Mouse (Mus musculus): ENCODE data around the gene Slco2a1. TPM values are rescaled to one million over a fixed set of nuclear protein-coding genes. Genes with fewer than 3 reads are reported as not detected.

The Slco2a1 gene
- polyA plus RNA-seq, 1 experiment, result 0.12 TPM

DNA sequence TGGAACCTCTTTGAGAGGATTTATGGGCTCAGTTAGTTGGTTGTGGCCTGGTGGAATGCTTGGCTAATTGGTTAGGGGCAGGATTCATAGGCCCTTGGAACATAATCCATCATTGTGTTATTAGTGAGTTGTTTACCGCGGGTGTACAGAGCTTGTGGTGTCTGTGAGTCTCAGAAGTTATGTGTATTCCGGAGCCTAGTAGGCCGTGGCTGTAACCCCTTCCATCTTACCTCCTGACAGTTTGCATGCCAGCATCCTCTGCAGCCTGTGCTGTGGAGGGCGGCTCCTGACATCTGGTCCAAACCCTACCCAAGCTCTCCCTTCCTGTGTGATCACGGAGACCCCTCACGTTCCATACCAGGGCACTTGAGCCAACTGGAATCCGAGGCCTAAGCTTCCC, 125.8 kb downstream of the Slco2a1 start:
- no peak for TF ChIP-seq REST (IDR thresholded peaks at IDR 0.05; ENCODE audit: insufficient read depth, insufficient read length)
- Histone ChIP-seq H3ac (ENCODE audit: control insufficient read depth, insufficient read length) (no peak overlapping the region), H3K4me3 (no peak overlapping the region), H3K79me2 (ENCODE audit: control insufficient read depth, insufficient read depth) (no peaks in the 10 kb centered on the region), H3K27me3 (ENCODE audit: control insufficient read depth, insufficient read depth, insufficient read length) (peaks cover 11% of the 10 kb centered on the region), H3K36me3 (ENCODE audit: control insufficient read depth, insufficient read depth) (no peaks in the 10 kb centered on the region), H3K4me2 (ENCODE audit: low read depth) (no peak overlapping the region)

DNA sequence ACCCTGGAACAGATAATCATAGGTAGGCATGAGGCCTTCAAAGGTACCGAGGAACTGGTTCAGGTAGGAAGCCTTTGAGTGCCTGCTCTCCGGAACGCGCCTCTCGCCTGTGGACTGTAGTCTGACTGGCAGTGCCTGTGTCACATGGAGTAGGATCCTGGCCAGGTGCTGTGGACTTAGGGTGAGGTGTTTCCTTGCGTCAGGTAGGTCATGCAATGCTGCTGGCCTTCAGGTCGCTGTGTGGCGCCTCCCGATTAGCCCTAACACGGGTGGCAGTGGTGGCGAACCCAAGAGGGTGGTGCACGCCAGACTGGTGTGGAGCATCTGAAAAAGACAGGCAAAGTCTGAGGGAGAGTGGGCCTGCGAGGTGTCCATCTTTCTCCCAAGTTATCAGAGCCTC, 126.4 kb downstream of the Slco2a1 start:
- Histone ChIP-seq H3K79me2 (ENCODE audit: control insufficient read depth, insufficient read depth) (no peaks in the 10 kb centered on the region), H3K4me2 (ENCODE audit: low read depth) (no peak overlapping the region), H3ac (ENCODE audit: control insufficient read depth, insufficient read length) (no peak overlapping the region), H3K36me3 (ENCODE audit: control insufficient read depth, insufficient read depth) (no peaks in the 10 kb centered on the region), H3K4me3 (no peak overlapping the region), H3K27me3 (ENCODE audit: control insufficient read depth, insufficient read depth, insufficient read length) (peaks cover 9% of the 10 kb centered on the region)
- TF ChIP-seq TCF3 (IDR thresholded peaks at IDR 0.05; ENCODE audit: insufficient read length, low read depth), result no peak
- TF ChIP-seq TCF12 (IDR thresholded peaks at IDR 0.05; ENCODE audit: insufficient read depth, poor library complexity, severe bottlenecking), result no peak
- no peak for TF ChIP-seq MYOD1 (IDR thresholded peaks at IDR 0.05; ENCODE audit: control insufficient read depth in 1 of 3, insufficient read length in 2 of 3, low read depth in 2 of 3)
- TF ChIP-seq USF1 (IDR thresholded peaks at IDR 0.05; ENCODE audit: low read depth), result no peak
- no peak for TF ChIP-seq SRF (IDR thresholded peaks at IDR 0.05; ENCODE audit: control insufficient read depth, insufficient read length, low read depth)
- TF ChIP-seq E2F4 (IDR thresholded peaks at IDR 0.05; ENCODE audit: insufficient read depth), result no peak
- no peak for TF ChIP-seq POLR2A (IDR thresholded peaks at IDR 0.05; ENCODE audit: insufficient read length, low read depth)
- TF ChIP-seq POLR2AphosphoS2 (IDR thresholded peaks at IDR 0.05; ENCODE audit: insufficient read length, low read depth), result no peak
- TF ChIP-seq MAX (IDR thresholded peaks at IDR 0.05; ENCODE audit: low read depth), result no peak
- no peak for TF ChIP-seq CEBPB (IDR thresholded peaks at IDR 0.05; ENCODE audit: insufficient read depth, poor library complexity, severe bottlenecking)
- TF ChIP-seq REST (IDR thresholded peaks at IDR 0.05; ENCODE audit: insufficient read depth, insufficient read length), result no peak
- no peak for TF ChIP-seq MYOG (IDR thresholded peaks at IDR 0.05; ENCODE audit: control insufficient read depth in 1 of 3, insufficient read depth in 1 of 3, insufficient read length in 2 of 3, low read depth in 2 of 3)

DNA sequence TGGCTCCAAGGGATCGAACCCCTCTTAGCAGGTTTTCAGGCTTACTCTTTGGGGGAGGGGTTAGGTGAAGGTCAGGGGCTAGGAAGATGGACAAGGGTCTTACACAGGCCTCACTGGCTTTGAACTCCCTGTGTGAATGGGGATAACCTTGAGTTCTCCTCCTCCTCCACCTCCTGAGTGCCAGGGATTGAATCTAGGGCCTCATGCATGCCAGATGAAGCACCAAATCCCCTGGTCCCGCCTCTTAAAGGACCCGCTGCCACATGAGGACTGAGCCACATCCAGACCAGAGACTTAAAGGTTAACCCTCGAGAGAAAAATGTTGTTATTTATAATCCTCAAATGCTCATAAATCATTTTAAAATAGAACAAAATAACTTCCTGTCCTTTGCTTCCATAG, 128.4 kb downstream of the Slco2a1 start:
- Histone ChIP-seq H3K4me3 (no peak overlapping the region), H3K79me2 (ENCODE audit: control insufficient read depth, insufficient read depth) (no peaks in the 10 kb centered on the region), H3K36me3 (ENCODE audit: control insufficient read depth, insufficient read depth) (no peaks in the 10 kb centered on the region), H3K4me2 (ENCODE audit: low read depth) (no peak overlapping the region), H3K27me3 (ENCODE audit: control insufficient read depth, insufficient read depth, insufficient read length) (no peaks in the 10 kb centered on the region), H3ac (ENCODE audit: control insufficient read depth, insufficient read length) (no peak overlapping the region)
- TF ChIP-seq POLR2A (IDR thresholded peaks at IDR 0.05; ENCODE audit: insufficient read length, low read depth), result no peak
- no peak for TF ChIP-seq TCF12 (IDR thresholded peaks at IDR 0.05; ENCODE audit: insufficient read depth, poor library complexity, severe bottlenecking)
- TF ChIP-seq POLR2AphosphoS2 (IDR thresholded peaks at IDR 0.05; ENCODE audit: insufficient read length, low read depth), result no peak
- TF ChIP-seq MAX (IDR thresholded peaks at IDR 0.05; ENCODE audit: low read depth), result no peak
- no peak for TF ChIP-seq CEBPB (IDR thresholded peaks at IDR 0.05; ENCODE audit: insufficient read depth, poor library complexity, severe bottlenecking)
- no peak for TF ChIP-seq MYOG (IDR thresholded peaks at IDR 0.05; ENCODE audit: control insufficient read depth in 1 of 3, insufficient read depth in 1 of 3, insufficient read length in 2 of 3, low read depth in 2 of 3)
- no peak for TF ChIP-seq MYOD1 (IDR thresholded peaks at IDR 0.05; ENCODE audit: control insufficient read depth in 1 of 3, insufficient read length in 2 of 3, low read depth in 2 of 3)
- TF ChIP-seq USF1 (IDR thresholded peaks at IDR 0.05; ENCODE audit: low read depth), result no peak
- no peak for TF ChIP-seq REST (IDR thresholded peaks at IDR 0.05; ENCODE audit: insufficient read depth, insufficient read length)
- no peak for TF ChIP-seq E2F4 (IDR thresholded peaks at IDR 0.05; ENCODE audit: insufficient read depth)
- no peak for TF ChIP-seq TCF3 (IDR thresholded peaks at IDR 0.05; ENCODE audit: insufficient read length, low read depth)
- TF ChIP-seq SRF (IDR thresholded peaks at IDR 0.05; ENCODE audit: control insufficient read depth, insufficient read length, low read depth), result no peak

DNA sequence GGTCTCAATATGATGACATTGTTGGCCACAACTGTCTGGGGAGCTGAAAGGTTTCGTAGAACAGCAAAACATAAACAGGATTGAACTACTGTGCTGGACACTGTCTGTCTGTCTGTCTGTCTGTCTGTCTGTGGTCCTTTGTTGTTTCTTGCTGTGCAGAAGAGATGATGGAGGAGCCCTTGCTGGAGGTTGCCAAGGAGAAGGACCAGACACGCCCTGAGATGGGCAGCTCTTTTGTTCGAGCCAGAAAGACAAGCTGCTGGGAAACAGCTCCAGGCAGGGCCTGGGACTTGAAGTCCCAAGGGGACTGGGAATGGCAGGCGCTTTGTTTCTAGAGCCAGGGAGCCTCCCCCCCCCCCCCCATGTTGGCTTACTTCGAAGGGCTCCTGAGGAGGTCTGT, 129.0 kb downstream of the Slco2a1 start:
- Histone ChIP-seq H3ac (ENCODE audit: control insufficient read depth, insufficient read length) (no peak overlapping the region), H3K4me2 (ENCODE audit: low read depth) (no peak overlapping the region), H3K27me3 (ENCODE audit: control insufficient read depth, insufficient read depth, insufficient read length) (no peaks in the 10 kb centered on the region), H3K4me3 (no peak overlapping the region), H3K36me3 (ENCODE audit: control insufficient read depth, insufficient read depth) (no peaks in the 10 kb centered on the region), H3K79me2 (ENCODE audit: control insufficient read depth, insufficient read depth) (no peaks in the 10 kb centered on the region)
- TF ChIP-seq POLR2AphosphoS2 (IDR thresholded peaks at IDR 0.05; ENCODE audit: insufficient read length, low read depth) (no peak), TCF12 (IDR thresholded peaks at IDR 0.05; ENCODE audit: insufficient read depth, poor library complexity, severe bottlenecking) (no peak), POLR2A (IDR thresholded peaks at IDR 0.05; ENCODE audit: insufficient read length, low read depth) (no peak), USF1 (IDR thresholded peaks at IDR 0.05; ENCODE audit: low read depth) (no peak), MYOD1 (IDR thresholded peaks at IDR 0.05; ENCODE audit: control insufficient read depth in 1 of 3, insufficient read length in 2 of 3, low read depth in 2 of 3) (no peak), SRF (IDR thresholded peaks at IDR 0.05; ENCODE audit: control insufficient read depth, insufficient read length, low read depth) (no peak)

DNA sequence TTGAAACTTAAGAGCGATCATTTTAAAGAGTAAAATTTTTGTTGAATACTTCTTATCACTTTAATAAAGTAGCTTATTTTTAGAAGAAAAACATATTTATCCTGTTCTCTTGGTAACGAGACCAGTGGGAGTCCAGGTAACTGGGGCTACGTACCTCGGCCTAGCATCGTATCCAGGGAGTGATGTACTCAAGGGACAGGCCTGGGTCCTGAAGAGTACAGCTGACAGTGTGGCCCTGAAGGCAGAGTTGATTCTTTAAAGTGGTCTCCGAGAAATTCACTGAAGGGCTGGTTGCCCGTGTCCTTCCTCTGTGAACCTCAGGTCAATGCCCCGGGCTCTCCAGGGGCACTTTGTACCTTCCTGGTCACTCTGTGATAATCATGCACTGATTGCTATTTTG, 129.4 kb downstream of the Slco2a1 start:
- Histone ChIP-seq H3K36me3 (ENCODE audit: control insufficient read depth, insufficient read depth) (no peaks in the 10 kb centered on the region), H3K4me2 (ENCODE audit: low read depth) (no peak overlapping the region), H3K4me3 (no peak overlapping the region), H3K79me2 (ENCODE audit: control insufficient read depth, insufficient read depth) (no peaks in the 10 kb centered on the region), H3ac (ENCODE audit: control insufficient read depth, insufficient read length) (no peak overlapping the region), H3K27me3 (ENCODE audit: control insufficient read depth, insufficient read depth, insufficient read length) (no peaks in the 10 kb centered on the region)
- TF ChIP-seq REST (IDR thresholded peaks at IDR 0.05; ENCODE audit: insufficient read depth, insufficient read length) (no peak), TCF3 (IDR thresholded peaks at IDR 0.05; ENCODE audit: insufficient read length, low read depth) (no peak), POLR2A (IDR thresholded peaks at IDR 0.05; ENCODE audit: insufficient read length, low read depth) (no peak), MAX (IDR thresholded peaks at IDR 0.05; ENCODE audit: low read depth) (no peak)
